Mouse (Mus musculus): ENCODE measurements around the gene Sox5.

Sox5 gene

GRCm38 (mm10) chr6:144485578-144485977 is 296.2 kb downstream of the Sox5 start:
- DNase-seq (ENCODE audit: low spot score): no peak

GRCm38 (mm10) chr6:144483166-144483565 is 298.6 kb downstream of the Sox5 start:
- no peak for DNase-seq (ENCODE audit: low spot score)

- DNase-seq (ENCODE audit: low spot score): no peak
Measured at GRCm38 (mm10) chr6:144480648-144481528, 300.9 kb downstream of the Sox5 start.

GRCm38 (mm10) chr6:144479861-144480260 is 301.9 kb downstream of the Sox5 start:
- no peak for DNase-seq (ENCODE audit: low spot score)

- no peak for DNase-seq (ENCODE audit: low spot score)
Measured at GRCm38 (mm10) chr6:144477287-144478064, 304.3 kb downstream of the Sox5 start.

GRCm38 (mm10) chr6:144473437-144473836 is 308.3 kb downstream of the Sox5 start:
- no peak for DNase-seq (ENCODE audit: low spot score)

- no peak for DNase-seq (ENCODE audit: low spot score)
Measured at GRCm38 (mm10) chr6:144472089-144472900, 309.5 kb downstream of the Sox5 start.

GRCm38 (mm10) chr6:144466711-144467110 is 315.1 kb downstream of the Sox5 start:
- no peak for DNase-seq (ENCODE audit: low spot score)

- no peak for DNase-seq (ENCODE audit: low spot score)
Measured at GRCm38 (mm10) chr6:144463691-144464090, 318.1 kb downstream of the Sox5 start.

GRCm38 (mm10) chr6:144463274-144463673 is 318.5 kb downstream of the Sox5 start:
- no peak for DNase-seq (ENCODE audit: low spot score)

GRCm38 (mm10) chr6:144459486-144459885 is 322.3 kb downstream of the Sox5 start:
- no peak for DNase-seq (ENCODE audit: low spot score)

- no peak for DNase-seq (ENCODE audit: low spot score)
Measured at GRCm38 (mm10) chr6:144457500-144457899, 324.3 kb downstream of the Sox5 start.

GRCm38 (mm10) chr6:144454291-144455276 is 327.2 kb downstream of the Sox5 start:
- DNase-seq (ENCODE audit: low spot score): no peak

- no peak for DNase-seq (ENCODE audit: low spot score)
Measured at GRCm38 (mm10) chr6:144453605-144454004, 328.2 kb downstream of the Sox5 start.

- DNase-seq (ENCODE audit: low spot score): no peak
Measured at GRCm38 (mm10) chr6:144453147-144453546, 328.6 kb downstream of the Sox5 start.

GRCm38 (mm10) chr6:144452200-144452977 is 329.4 kb downstream of the Sox5 start:
- no peak for DNase-seq (ENCODE audit: low spot score)

GRCm38 (mm10) chr6:144451631-144452030 is 330.1 kb downstream of the Sox5 start:
- no peak for DNase-seq (ENCODE audit: low spot score)

GRCm38 (mm10) chr6:144445761-144446373 is 335.9 kb downstream of the Sox5 start:
- DNase-seq (ENCODE audit: low spot score): no peak

- DNase-seq (ENCODE audit: low spot score): no peak
Measured at GRCm38 (mm10) chr6:144444367-144444766, 337.4 kb downstream of the Sox5 start.

- no peak for DNase-seq (ENCODE audit: low spot score)
Measured at GRCm38 (mm10) chr6:144443681-144444080, 338.1 kb downstream of the Sox5 start.

Measured in ovary, adult 18-20 months (tissue).